Mouse (Mus musculus) gastrocnemius, postnatal 4 days (tissue): ENCODE measurements around the gene Rgsl1. TPM values are rescaled to one million over a fixed set of nuclear protein-coding genes. Genes with fewer than 3 reads are reported as not detected.
"Not testable (repeated sequence)": the region's sequence is repeated elsewhere in the genome, so short reads cannot be mapped to it uniquely, and the experiment has no call there.

Experiments
- DNase-seq, 2 experiments: peaks; one replicate each; pipeline ENCODE4 v3.0.0; 2021 to 2022; ENCODE audit warnings: low spot score in 2 of 2, mixed read lengths in 2 of 2
- total RNA-seq, 2 experiments: library from RNA; stranded (reverse); gene quantifications; 2 replicates each; pipeline ENCODE4 v1.2.3; 2021

The Rgsl1 gene
- total RNA-seq, 2 experiments from 2014 or later, result 0.13 to 0.27 TPM

GRCm38 (mm10) chr1:153778205-153778604 lies 65.7 kb downstream of the Rgsl1 start:
- DNase-seq, result no peak

- no peak for DNase-seq
These were observed 67.7 kb downstream of the Rgsl1 start for GRCm38 (mm10) chr1:153776257-153776656.

- no peak for DNase-seq
These were observed 68.8 kb downstream of the Rgsl1 start for GRCm38 (mm10) chr1:153775174-153775573.

- DNase-seq, result no peak
These were observed 73.2 kb downstream of the Rgsl1 start for GRCm38 (mm10) chr1:153770776-153771167.

GRCm38 (mm10) chr1:153769998-153770775 lies 73.8 kb downstream of the Rgsl1 start:
- DNase-seq, result no peak

GRCm38 (mm10) chr1:153769571-153769970 lies 74.4 kb downstream of the Rgsl1 start:
- DNase-seq, result not testable (repeated sequence)

GRCm38 (mm10) chr1:153768465-153768864 lies 75.5 kb downstream of the Rgsl1 start:
- DNase-seq, result no peak

GRCm38 (mm10) chr1:153767281-153767680 lies 76.7 kb downstream of the Rgsl1 start:
- DNase-seq, result no peak

GRCm38 (mm10) chr1:153766298-153766697 lies 77.6 kb downstream of the Rgsl1 start:
- no peak for DNase-seq

GRCm38 (mm10) chr1:153764136-153764535 lies 79.8 kb downstream of the Rgsl1 start:
- no peak for DNase-seq

- DNase-seq, result no peak
These were observed 90.0 kb downstream of the Rgsl1 start for GRCm38 (mm10) chr1:153753725-153754464.

- no peak for DNase-seq
These were observed 91.4 kb downstream of the Rgsl1 start for GRCm38 (mm10) chr1:153752521-153752920.

- no peak for DNase-seq
These were observed 92.1 kb downstream of the Rgsl1 start for GRCm38 (mm10) chr1:153751763-153752301.

GRCm38 (mm10) chr1:153750054-153750453 lies 93.9 kb downstream of the Rgsl1 start:
- no peak for DNase-seq

GRCm38 (mm10) chr1:153749211-153749801 lies 94.6 kb downstream of the Rgsl1 start, which contains the start of gene Rnasel:
Rnasel (plus strand) TSS chr1:153749426.
- peak in 1 of 2 experiments; percentile 72 for DNase-seq

- DNase-seq, result peak in 1 of 2 experiments; percentile 69
These were observed 95.4 kb downstream of the Rgsl1 start for GRCm38 (mm10) chr1:153748549-153748948.

- no peak for DNase-seq
These were observed 95.9 kb downstream of the Rgsl1 start for GRCm38 (mm10) chr1:153747861-153748530.

- peak; percentile 59 to 75 for DNase-seq
These were observed 97.2 kb downstream of the Rgsl1 start for GRCm38 (mm10) chr1:153746728-153747127.

GRCm38 (mm10) chr1:153746119-153746670 lies 97.7 kb downstream of the Rgsl1 start:
- DNase-seq, result no peak

GRCm38 (mm10) chr1:153742374-153743155 lies 101.4 kb downstream of the Rgsl1 start:
- DNase-seq, result peak; percentile 70 to 82
